Mouse (Mus musculus) right cerebral cortex, postnatal 14 days (tissue): ENCODE results near the gene Gm13272.
A peak's percentile ranks its signal among the peaks of the same experiment; 100 is the strongest.
"Not testable (repeated sequence)": the region's sequence is repeated elsewhere in the genome, so short reads cannot be mapped to it uniquely, and the experiment has no call there.

Experiments
- DNase-seq: peaks from one replicate; pipeline ENCODE4 v3.0.0; 2022

The Gm13272 gene

GRCm38 (mm10) chr4:88779550-88779949 lies at the start of gene Gm13272:
Gm13272 (plus strand) TSS chr4:88779850.
- DNase-seq: not testable (repeated sequence)

GRCm38 (mm10) chr4:88738480-88738879 lies 41.2 kb upstream of the Gm13272 start:
- peak; percentile 58 for DNase-seq

- DNase-seq: no peak
Observed at GRCm38 (mm10) chr4:88739036-88739435, 40.6 kb upstream of the Gm13272 start.

GRCm38 (mm10) chr4:88741426-88741825 lies 38.2 kb upstream of the Gm13272 start:
- DNase-seq: no peak

GRCm38 (mm10) chr4:88742771-88743371 lies 36.8 kb upstream of the Gm13272 start:
- no peak for DNase-seq

GRCm38 (mm10) chr4:88744207-88744606 lies 35.4 kb upstream of the Gm13272 start:
- DNase-seq: no peak

- DNase-seq: no peak
Observed at GRCm38 (mm10) chr4:88749926-88750325, 29.7 kb upstream of the Gm13272 start.

GRCm38 (mm10) chr4:88754818-88755340 lies 24.8 kb upstream of the Gm13272 start, which contains the start of gene Gm13271:
Gm13271 (plus strand) TSS chr4:88754868.
- peak; percentile 36 for DNase-seq

GRCm38 (mm10) chr4:88756581-88757513 lies 22.8 kb upstream of the Gm13272 start:
- not testable (repeated sequence) for DNase-seq

GRCm38 (mm10) chr4:88757628-88758031 lies 22.0 kb upstream of the Gm13272 start:
- DNase-seq: peak; percentile 75

- DNase-seq: not testable (repeated sequence)
Observed at GRCm38 (mm10) chr4:88758751-88759150, 20.9 kb upstream of the Gm13272 start.

- not testable (repeated sequence) for DNase-seq
Observed at GRCm38 (mm10) chr4:88759610-88760268, 19.9 kb upstream of the Gm13272 start, which contains the start of gene Gm13283. Gm13283 (plus strand) TSS chr4:88760119.

- peak; percentile 33 for DNase-seq
Observed at GRCm38 (mm10) chr4:88760431-88760830, 19.2 kb upstream of the Gm13272 start.

- DNase-seq: peak; percentile 51
Observed at GRCm38 (mm10) chr4:88761776-88762175, 17.9 kb upstream of the Gm13272 start.

- not testable (repeated sequence) for DNase-seq
Observed at GRCm38 (mm10) chr4:88762341-88762740, 17.3 kb upstream of the Gm13272 start.

GRCm38 (mm10) chr4:88763384-88764018 lies 16.1 kb upstream of the Gm13272 start:
- DNase-seq: not testable (repeated sequence)

GRCm38 (mm10) chr4:88773534-88773933 lies 6.1 kb upstream of the Gm13272 start, which contains the start of gene Gm13290:
Gm13290 (plus strand) TSS chr4:88773834.
- DNase-seq: not testable (repeated sequence)

- DNase-seq: not testable (repeated sequence)
Observed at GRCm38 (mm10) chr4:88776622-88777021, 3.0 kb upstream of the Gm13272 start, which contains the start of gene Gm13289. Gm13289 (plus strand) TSS chr4:88776922.

GRCm38 (mm10) chr4:88780320-88780719 lies 670 bp downstream of the Gm13272 start:
- DNase-seq: not testable (repeated sequence)

GRCm38 (mm10) chr4:88781831-88782230 lies 2.2 kb downstream of the Gm13272 start, which contains the start of gene Ifnz:
Ifnz (plus strand) TSS chr4:88782131.
- not testable (repeated sequence) for DNase-seq

GRCm38 (mm10) chr4:88782335-88782734 lies 2.7 kb downstream of the Gm13272 start:
- DNase-seq: not testable (repeated sequence)

GRCm38 (mm10) chr4:88785409-88785808 lies 5.8 kb downstream of the Gm13272 start, which contains the start of gene Gm13276:
Gm13276 (plus strand) TSS chr4:88785709.
- not testable (repeated sequence) for DNase-seq
